Comparison of ENCODE assay signal across 24 mouse cellular contexts in the genomic region with DNA sequence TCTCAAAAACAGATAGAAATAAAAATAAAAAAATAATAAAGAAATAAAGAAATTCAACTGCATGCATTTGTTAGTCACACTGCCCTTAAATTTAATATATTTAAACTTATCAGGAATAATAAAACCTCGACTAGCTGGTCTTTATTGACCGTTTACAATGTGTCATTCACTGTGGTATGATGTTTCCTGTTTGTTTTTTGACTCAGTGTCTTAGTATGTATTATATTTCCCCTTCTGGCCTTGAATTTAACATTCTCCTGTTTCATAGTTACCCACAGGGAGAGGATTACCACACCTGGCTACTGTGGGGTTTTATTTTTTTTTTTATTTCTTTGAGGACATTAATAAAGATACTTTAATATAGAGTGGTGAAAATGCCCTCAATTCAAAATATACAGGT. TPM values are rescaled to one million over a fixed set of nuclear protein-coding genes. Genes with fewer than 3 reads are reported as not detected.
"Had no signal": no experiment of that assay in that cellular context is flagged by ENCODE, and none has a peak within 500 bp of the region (broad histone marks: within the 10 kb centered on the region; RNA-seq: fewer than 3 reads in every experiment).

No protein-coding gene starts in this region.

- H3K4me3 ChIP-seq: midbrain, embryonic 10.5 days; midbrain, embryonic 12.5 days; neural tube, embryonic 12.5 days had no signal

- DNase-seq: lung, adult 18-20 months; lung, embryonic 14.5 days; lung, postnatal 10 days; lung, postnatal 4 days; midbrain, embryonic 14.5 days; retina, postnatal 1 day; right cerebral cortex, adult 18-20 months; right cerebral cortex, postnatal 25 days; right cerebral cortex, postnatal 4 days; spleen, adult 18-20 months; thymus, adult 18-20 months; thymus, postnatal 14 days; thymus, postnatal 4 days had no signal

- ATAC-seq: midbrain, embryonic 16.5 days had no signal

- H3K36me3 ChIP-seq: midbrain, embryonic 10.5 days; midbrain, embryonic 12.5 days; neural tube, embryonic 12.5 days had no signal

- H3K27me3 ChIP-seq: midbrain, embryonic 12.5 days; neural tube, embryonic 12.5 days had no signal

RNA-seq across cellular contexts. Expression of a gene that starts 8.4 kb away (rescaled TPM):
- total RNA-seq: megakaryocyte-erythroid progenitor cell, adult 5-6 weeks; neutrophil, adult 5-6 weeks had no signal

RNA-seq across cellular contexts. Expression of a gene that starts 47.6 kb away (rescaled TPM):
- total RNA-seq: megakaryocyte, adult 5-6 weeks; megakaryocyte-erythroid progenitor cell, adult 5-6 weeks had no signal
- polyA plus RNA-seq: liver, embryonic 16.5 days; midbrain, embryonic 10.5 days; midbrain, embryonic 12.5 days; midbrain, embryonic 14.5 days; midbrain, embryonic 16.5 days; small intestine, adult 2 months; stomach, embryonic 14.5 days; thymus, postnatal 0 days had no signal
